Mouse (Mus musculus): ENCODE measurements around the gene Crybb3. TPM values are rescaled to one million over a fixed set of nuclear protein-coding genes. Genes with fewer than 3 reads are reported as not detected.
"Not testable (repeated sequence)": the region's sequence is repeated elsewhere in the genome, so short reads cannot be mapped to it uniquely, and the experiment has no call there.

Crybb3 gene
- 1 to 10 TPM; 2.6 to 3.0 TPM for total RNA-seq (2021)
- long read RNA-seq, experiment 1, partial matches to known transcripts = 0 of 1 reads
- long read RNA-seq, experiment 1, other reads (novel, unspliced or antisense) = 1 of 1 reads
- long read RNA-seq, experiment 2, partial matches to known transcripts = 1 of 5 reads
- long read RNA-seq, experiment 2, other reads (novel, unspliced or antisense) = 4 of 5 reads

GRCm38 (mm10) chr5:113081439-113081838 is at the start of gene Crybb3:
TSS of gene Crybb3 (minus strand) at chr5:113081584.
- no peak for DNase-seq (ENCODE audit: low spot score in 2 of 2)

GRCm38 (mm10) chr5:113128426-113128825 is 47.0 kb upstream of the Crybb3 start:
- no peak for DNase-seq (ENCODE audit: low spot score in 2 of 2)

GRCm38 (mm10) chr5:113126476-113126875 is 45.1 kb upstream of the Crybb3 start:
- peak in 1 of 2 experiments; percentile 62 for DNase-seq (ENCODE audit: low spot score in 2 of 2)

GRCm38 (mm10) chr5:113123693-113124092 is 42.3 kb upstream of the Crybb3 start:
- peak in 1 of 2 experiments; percentile 41 for DNase-seq (ENCODE audit: low spot score in 2 of 2)

- no peak for DNase-seq (ENCODE audit: low spot score in 2 of 2)
These were observed 41.1 kb upstream of the Crybb3 start for GRCm38 (mm10) chr5:113122326-113123054.

GRCm38 (mm10) chr5:113121591-113121875 is 40.1 kb upstream of the Crybb3 start:
- DNase-seq (ENCODE audit: low spot score in 2 of 2) = no peak

GRCm38 (mm10) chr5:113120741-113121590 is 39.6 kb upstream of the Crybb3 start:
- DNase-seq (ENCODE audit: low spot score in 2 of 2) = no peak

GRCm38 (mm10) chr5:113119861-113120465 is 38.6 kb upstream of the Crybb3 start:
- peak in 1 of 2 experiments; percentile 49 for DNase-seq (ENCODE audit: low spot score in 2 of 2)

GRCm38 (mm10) chr5:113119291-113119690 is 37.9 kb upstream of the Crybb3 start:
- DNase-seq (ENCODE audit: low spot score in 2 of 2) = no peak

- no peak for DNase-seq (ENCODE audit: low spot score in 2 of 2)
These were observed 37.3 kb upstream of the Crybb3 start for GRCm38 (mm10) chr5:113118695-113119094.

GRCm38 (mm10) chr5:113117361-113117760 is 36.0 kb upstream of the Crybb3 start:
- DNase-seq (ENCODE audit: low spot score in 2 of 2) = no peak

- no peak for DNase-seq (ENCODE audit: low spot score in 2 of 2)
These were observed 34.5 kb upstream of the Crybb3 start for GRCm38 (mm10) chr5:113115896-113116295.

- no peak for DNase-seq (ENCODE audit: low spot score in 2 of 2)
These were observed 33.2 kb upstream of the Crybb3 start for GRCm38 (mm10) chr5:113114264-113115225.

- no peak for DNase-seq (ENCODE audit: low spot score in 2 of 2)
These were observed 31.7 kb upstream of the Crybb3 start for GRCm38 (mm10) chr5:113113120-113113519.

- DNase-seq (ENCODE audit: low spot score in 2 of 2) = no peak
These were observed 30.0 kb upstream of the Crybb3 start for GRCm38 (mm10) chr5:113111336-113111735.

- DNase-seq (ENCODE audit: low spot score in 2 of 2) = no peak
These were observed 29.5 kb upstream of the Crybb3 start for GRCm38 (mm10) chr5:113110929-113111328.

GRCm38 (mm10) chr5:113109651-113110050 is 28.3 kb upstream of the Crybb3 start:
- not testable (repeated sequence) for DNase-seq (ENCODE audit: low spot score in 2 of 2)

GRCm38 (mm10) chr5:113108165-113108764 is 26.9 kb upstream of the Crybb3 start:
- DNase-seq (ENCODE audit: low spot score in 2 of 2) = no peak

GRCm38 (mm10) chr5:113107709-113108108 is 26.3 kb upstream of the Crybb3 start:
- no peak for DNase-seq (ENCODE audit: low spot score in 2 of 2)

- DNase-seq (ENCODE audit: low spot score in 2 of 2) = no peak
These were observed 25.2 kb upstream of the Crybb3 start for GRCm38 (mm10) chr5:113106594-113106993.
